Mouse (Mus musculus) cerebellum, adult 2 months (tissue): ENCODE measurements around the gene Chst8.

Experiments
- CTCF ChIP-seq: fragments of 200-500 bp; IDR thresholded peaks from 2 replicates; pipeline ENCODE4 v1.5.1; 2011; ENCODE audit warnings: low read depth, mild to moderate bottlenecking, control low read depth, low read length, moderate library complexity, borderline replicate concordance; ENCODE audit not compliant: insufficient read depth
- POLR2A ChIP-seq: fragments of 200-500 bp; IDR thresholded peaks from 2 replicates; pipeline ENCODE4 v1.6.1; 2011; ENCODE audit warnings: low read length, control low read depth, borderline replicate concordance; ENCODE audit not compliant: insufficient read depth

- TF ChIP-seq CTCF (no peak), POLR2A (no peak)
Observed at GRCm38 (mm10) chr7:34784469-34784868, 28.0 kb downstream of the Chst8 start.
